Mouse (Mus musculus) left cerebral cortex, postnatal 36 days (tissue): ENCODE data around the gene Slc25a1. TPM values are rescaled to one million over a fixed set of nuclear protein-coding genes. Genes with fewer than 3 reads are reported as not detected.
"Not testable (repeated sequence)": the region's sequence is repeated elsewhere in the genome, so short reads cannot be mapped to it uniquely, and the experiment has no call there.

ENCODE experiments used
- DNase-seq, 2 experiments: peaks; one replicate each; pipeline ENCODE4 v3.0.0; 2021 to 2022; ENCODE audit warnings: low spot score in 2 of 2, mixed read lengths in 1 of 2
- intact Hi-C: fragments of 180-260 bp; cut with DNase I; formaldehyde crosslinking; loops from one replicate; pipeline ENCODE4 v1.15.1; 2025
- total RNA-seq, 2 experiments: library from RNA; stranded (reverse); gene quantifications; 2 replicates each; pipeline ENCODE4 v1.2.3; 2021

Gene Slc25a1
- 10 to 100 TPM; 38.5 to 44.9 TPM for total RNA-seq

DNA sequence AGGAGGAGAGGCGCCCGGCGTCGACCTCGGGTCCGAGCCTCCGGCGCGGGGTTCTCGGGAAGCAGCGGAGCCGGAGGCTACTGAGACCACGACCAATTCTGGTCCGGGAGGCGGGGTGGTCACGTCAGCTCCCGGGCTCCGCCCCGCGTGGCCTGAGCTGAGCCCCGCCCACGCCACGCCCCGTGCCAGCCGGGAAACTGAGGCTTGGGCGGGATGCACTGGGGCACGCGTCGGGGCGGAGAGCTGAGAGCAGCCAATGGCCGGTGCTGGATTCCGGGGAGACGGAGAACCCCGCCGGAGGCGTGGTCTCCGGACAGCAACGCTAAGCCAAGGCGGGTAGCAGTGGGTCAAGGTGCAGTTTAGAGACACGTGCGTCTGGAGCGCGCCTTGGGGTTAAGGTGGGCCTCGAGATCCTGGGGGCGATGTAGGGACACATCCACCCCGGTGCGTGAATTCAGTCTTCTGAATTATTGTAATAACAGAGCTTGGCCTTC lies at the start of gene Slc25a1:
Gene Slc25a1 (minus strand): TSS at position 133 of the 494 bp plus-strand sequence.
- peak; percentile 85 to 87 for DNase-seq
- intact Hi-C loops, result loop anchor here (5.0 to 10.0 kb wide), 2 partner anchors 59 to 297 kb away; no protein-coding TSS in a partner anchor

DNA sequence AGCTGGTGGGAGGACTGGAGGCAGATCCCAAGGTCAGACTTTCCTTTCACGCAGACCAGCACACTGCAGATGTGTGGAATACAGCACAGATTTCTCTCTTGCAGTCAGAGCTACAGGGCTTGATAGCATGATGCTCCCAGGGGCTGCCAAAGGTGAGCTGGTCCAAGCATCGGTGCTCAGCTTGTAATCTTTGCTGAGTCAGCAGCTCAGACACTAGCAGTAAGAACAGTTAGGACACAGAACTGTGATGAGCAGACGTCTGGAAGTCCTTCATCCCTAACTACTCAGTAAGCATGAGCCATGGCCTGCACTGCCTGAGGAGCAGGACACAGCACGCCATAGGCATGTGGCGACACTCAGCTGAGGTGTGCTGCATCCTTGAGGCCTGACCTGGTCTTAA lies 43.8 kb upstream of the Slc25a1 start:
- no peak for DNase-seq
- intact Hi-C loops, result no loop called here

- intact Hi-C loops, result no loop called here
- DNase-seq, result no peak
Measured at GRCm38 (mm10) chr16:17962091-17962490, 34.1 kb upstream of the Slc25a1 start.

- intact Hi-C loops, result not testable (repeated sequence)
Measured at GRCm38 (mm10) chr16:17956052-17956638, 28.1 kb upstream of the Slc25a1 start.

DNA sequence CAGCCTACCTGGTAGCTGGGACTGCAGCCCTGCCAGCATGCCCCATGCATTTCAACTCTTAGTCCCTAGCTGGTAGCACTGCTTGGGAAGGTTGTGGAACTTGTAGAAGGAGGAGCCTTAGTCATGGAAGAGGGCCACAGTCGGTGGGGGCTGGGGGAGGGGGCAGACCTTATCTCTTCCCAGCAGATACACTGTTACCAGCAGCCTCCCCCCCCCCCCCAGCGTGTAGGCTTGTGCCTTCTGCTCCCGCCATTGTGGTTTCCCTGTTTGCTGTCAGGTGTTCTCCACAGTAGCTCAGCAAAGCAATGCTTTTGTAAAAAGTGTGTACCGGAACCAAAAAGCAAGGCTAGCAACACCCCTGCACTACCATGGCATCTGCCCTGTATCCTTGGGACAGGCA lies 23.6 kb upstream of the Slc25a1 start:
- intact Hi-C loops, result no loop called here
- no peak for DNase-seq

More at GRCm38 (mm10) chr16:17956052-17956638, 28.1 kb upstream of the Slc25a1 start:
- DNase-seq, result not testable (repeated sequence)

DNA sequence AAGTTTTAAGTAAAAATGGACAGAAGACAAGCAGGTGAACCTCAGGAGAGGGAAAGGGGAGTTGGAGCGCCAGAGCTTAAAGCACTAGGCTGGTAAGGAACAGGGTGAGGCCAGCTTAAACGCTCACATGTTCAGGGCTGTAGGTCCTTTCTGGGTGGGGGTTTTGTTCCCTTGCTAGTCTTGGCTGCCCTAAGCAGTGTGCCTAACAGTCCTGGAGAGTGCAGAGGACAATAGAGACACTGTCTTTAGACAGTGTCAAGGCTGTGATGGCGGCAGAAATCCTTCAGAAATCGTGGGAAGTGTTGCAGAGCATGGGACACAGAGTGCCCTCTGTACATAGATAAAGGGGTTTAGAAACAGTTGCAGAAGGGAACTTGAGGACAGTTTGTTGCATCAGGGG lies 22.0 kb upstream of the Slc25a1 start:
- no peak for DNase-seq
- intact Hi-C loops, result no loop called here

GRCm38 (mm10) chr16:17949421-17949877 lies 21.4 kb upstream of the Slc25a1 start:
- intact Hi-C loops, result no loop called here
- DNase-seq, result no peak

DNA sequence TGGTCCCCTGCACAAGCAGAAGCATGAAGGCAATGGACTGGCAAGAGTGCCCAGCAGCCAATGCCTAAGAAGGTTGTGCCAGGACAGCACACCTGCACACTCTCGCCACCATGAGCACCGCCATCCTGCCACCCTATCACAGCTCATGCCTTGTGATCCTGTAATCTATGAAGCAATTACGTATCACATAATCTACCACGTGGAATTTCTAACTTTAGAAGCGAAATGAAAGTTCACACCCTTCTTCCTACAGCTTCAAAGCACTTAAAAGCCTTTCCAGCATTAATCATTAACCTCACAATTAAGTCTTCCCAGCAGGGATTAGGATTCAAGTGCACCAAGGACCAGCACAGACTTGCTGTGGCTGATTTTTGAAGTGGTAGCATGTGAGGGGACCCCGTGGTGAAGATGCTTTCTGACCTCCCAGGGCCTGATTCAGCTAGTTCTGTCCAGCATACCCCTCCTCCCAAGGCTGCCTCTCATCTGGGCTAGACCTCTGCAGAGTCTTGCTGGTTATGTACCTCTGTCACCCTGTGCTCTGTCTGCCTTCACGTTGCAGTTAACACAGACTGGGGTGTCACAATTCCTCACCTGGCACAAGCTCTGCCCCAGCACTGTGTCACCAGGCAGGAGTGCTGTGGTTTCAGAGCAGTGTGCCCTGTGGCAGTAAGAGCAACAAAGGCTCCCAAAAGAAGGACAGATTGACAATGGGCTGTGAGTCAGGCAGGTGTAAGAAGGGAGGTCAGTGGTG lies 17.2 kb upstream of the Slc25a1 start:
- no peak for DNase-seq
- intact Hi-C loops, result no loop called here

- DNase-seq, result no peak
- intact Hi-C loops, result loop anchor here (5.0 kb wide), 1 partner anchor 44 kb away; no protein-coding TSS in a partner anchor
Measured at GRCm38 (mm10) chr16:17943466-17943865, 15.4 kb upstream of the Slc25a1 start.

- intact Hi-C loops, result no loop called here
- DNase-seq, result no peak
Measured at GRCm38 (mm10) chr16:17939255-17939751, 11.3 kb upstream of the Slc25a1 start.

DNA sequence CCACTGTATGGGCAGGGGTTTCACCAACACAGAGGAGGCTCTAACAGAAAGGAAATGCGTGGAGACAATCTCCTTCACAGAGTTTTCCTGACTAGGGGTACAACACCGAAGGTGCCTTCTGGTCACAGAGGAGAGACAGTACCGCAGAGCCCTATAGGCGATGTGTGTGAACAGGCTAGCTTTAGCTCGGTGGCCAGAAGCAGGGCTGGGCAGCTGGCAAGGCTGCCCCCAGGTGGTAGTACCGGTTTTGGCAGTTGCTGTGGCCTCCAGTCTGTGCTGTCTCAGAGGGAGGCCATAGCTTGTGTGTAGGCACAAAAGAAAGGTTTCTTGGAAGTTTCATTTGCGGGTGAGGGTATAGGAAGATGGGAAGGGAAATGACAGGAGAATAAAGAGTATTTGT lies 10.8 kb upstream of the Slc25a1 start:
- intact Hi-C loops, result no loop called here
- DNase-seq, result peak in 1 of 2 experiments; percentile 40

GRCm38 (mm10) chr16:17938187-17938586 lies 10.2 kb upstream of the Slc25a1 start:
- intact Hi-C loops, result no loop called here
- DNase-seq, result no peak

GRCm38 (mm10) chr16:17936776-17937175 lies 8.8 kb upstream of the Slc25a1 start:
- no peak for DNase-seq
- intact Hi-C loops, result no loop called here

DNA sequence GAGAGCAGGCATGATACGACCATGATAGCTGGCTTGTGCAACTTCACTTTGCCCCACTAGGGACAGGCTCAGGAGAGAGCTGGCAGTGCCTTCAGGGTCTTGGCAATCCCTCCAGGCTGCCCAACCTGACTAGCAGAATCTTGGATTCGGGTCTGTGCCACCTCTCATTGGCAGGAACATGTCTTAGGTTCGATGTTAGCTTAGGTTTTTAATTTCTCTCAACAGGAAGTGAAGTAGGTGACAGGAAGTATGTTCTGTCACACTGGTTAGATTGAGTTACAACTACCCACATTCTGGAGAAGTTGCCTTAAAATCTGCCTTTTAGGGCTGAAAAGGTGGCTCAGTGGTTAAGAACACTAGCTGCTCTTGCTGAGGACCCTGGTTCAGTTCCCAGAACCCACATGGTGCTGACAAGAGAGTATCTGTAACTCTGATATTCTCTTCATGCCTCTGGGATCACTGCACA lies 6.5 kb upstream of the Slc25a1 start:
- no peak for DNase-seq
- intact Hi-C loops, result no loop called here

DNA sequence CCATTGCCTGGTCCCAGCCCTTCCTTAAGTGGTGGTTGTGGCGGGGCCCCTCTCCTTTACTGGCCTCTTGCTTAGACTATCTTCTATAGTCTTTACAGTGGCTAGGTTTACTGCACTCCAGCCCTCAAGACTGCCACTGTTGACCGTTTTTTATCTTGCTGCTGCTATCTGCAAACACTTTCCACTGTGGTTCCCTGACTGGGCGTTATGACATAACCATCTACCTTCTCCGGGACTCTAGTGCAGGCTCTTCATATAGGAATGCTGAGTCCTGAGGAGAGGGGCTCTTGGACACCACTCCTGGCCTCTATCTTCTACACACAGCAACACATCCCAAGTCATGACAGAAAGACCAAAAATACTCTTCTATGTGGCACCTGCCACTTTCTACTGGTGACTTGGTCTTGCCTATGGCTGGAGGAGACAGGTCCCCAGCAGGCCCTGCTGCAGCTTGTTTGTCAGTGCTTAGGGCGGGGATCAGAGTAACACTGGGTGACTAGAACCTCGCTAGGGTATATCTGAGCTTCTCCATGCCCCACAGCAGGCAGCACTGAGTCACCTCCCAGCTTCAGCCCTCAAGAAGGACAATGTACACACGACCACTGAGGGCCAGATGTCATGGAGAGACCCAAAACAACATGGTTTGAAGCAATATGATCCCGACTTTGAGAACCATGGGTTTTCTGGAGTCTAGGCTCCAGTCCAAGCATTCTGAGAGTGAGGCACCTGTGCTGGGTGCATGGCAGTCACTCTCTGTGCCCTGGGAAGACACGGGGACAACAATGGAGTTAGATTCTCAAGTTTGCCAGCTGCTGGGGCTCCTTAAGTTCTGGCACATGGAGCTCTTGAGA lies 5.8 kb upstream of the Slc25a1 start:
- DNase-seq, result no peak
- intact Hi-C loops, result no loop called here

- DNase-seq, result no peak
- intact Hi-C loops, result no loop called here
Measured at GRCm38 (mm10) chr16:17931906-17932460, 4.0 kb upstream of the Slc25a1 start.

- no peak for DNase-seq
- intact Hi-C loops, result loop anchor here (5.0 to 10.0 kb wide), 2 partner anchors 58 to 295 kb away; no protein-coding TSS in a partner anchor
Measured at GRCm38 (mm10) chr16:17929631-17930030, 1.6 kb upstream of the Slc25a1 start.

DNA sequence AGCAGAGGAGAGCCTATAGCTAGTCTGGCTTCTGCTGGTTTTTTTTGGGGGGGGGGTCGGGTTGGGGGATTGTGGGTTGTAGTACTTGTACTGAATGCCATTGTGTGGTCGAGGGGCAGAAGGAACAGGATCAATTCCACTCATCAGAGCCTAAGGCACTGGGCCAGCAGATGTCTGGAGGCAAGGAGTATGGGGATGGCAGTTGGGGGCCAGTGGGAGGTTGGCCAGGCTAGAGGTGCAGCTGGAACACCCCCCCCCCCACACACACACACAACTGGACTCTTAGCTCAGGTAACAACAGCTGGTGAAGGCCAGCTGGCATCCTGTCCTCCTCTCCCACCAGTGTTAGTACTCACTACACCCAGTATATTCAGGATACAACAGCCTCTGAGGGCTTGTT lies 1.2 kb upstream of the Slc25a1 start:
- no peak for DNase-seq
- intact Hi-C loops, result loop anchor here (5.0 to 10.0 kb wide), 2 partner anchors 58 to 296 kb away; no protein-coding TSS in a partner anchor

GRCm38 (mm10) chr16:17928627-17929104 lies 647 bp upstream of the Slc25a1 start:
- DNase-seq, result peak; percentile 32 to 55
- intact Hi-C loops, result loop anchor here (5.0 to 10.0 kb wide), 2 partner anchors 59 to 296 kb away; no protein-coding TSS in a partner anchor
